Mouse (Mus musculus) heart, embryonic 12.5 days (tissue): Measurements from ENCODE around the gene 2410004B18Rik. TPM values are rescaled to one million over a fixed set of nuclear protein-coding genes. Genes with fewer than 3 reads are reported as not detected.

Source experiments
- ATAC-seq: fragments of 200-750 bp; cut with Nextera tagmentation; 2 replicates; pipeline ENCODE4 v1.8.0; 2017; ENCODE audit warnings: moderate TSS enrichment, moderate library complexity; ENCODE audit not compliant: insufficient number of reproducible peaks, low FRiP score
- H3K27ac ChIP-seq: fragments of 300-500 bp; sonication (generic); 2 replicates; pipeline ENCODE4 v1.5.1; 2016; ENCODE audit warnings: mild to moderate bottlenecking, moderate library complexity; ENCODE audit not compliant: poor library complexity, severe bottlenecking
- H3K27me3 ChIP-seq: fragments of 300-500 bp; sonication (generic); replicated peaks from 2 replicates; pipeline ENCODE4 v1.6.1; 2016; ENCODE audit warnings: mild to moderate bottlenecking, moderate library complexity
- H3K36me3 ChIP-seq: fragments of 300-500 bp; sonication (generic); 2 replicates; pipeline ENCODE4 v1.6.1; 2016; ENCODE audit warnings: mild to moderate bottlenecking, moderate library complexity
- H3K4me1 ChIP-seq: fragments of 300-500 bp; sonication (generic); replicated peaks from 2 replicates; pipeline ENCODE4 v1.6.1; 2016; ENCODE audit warnings: mild to moderate bottlenecking
- H3K4me2 ChIP-seq: fragments of 300-500 bp; sonication (generic); 2 replicates; pipeline ENCODE4 v1.6.1; 2016; ENCODE audit warnings: mild to moderate bottlenecking, moderate library complexity
- H3K4me3 ChIP-seq: fragments of 300-500 bp; sonication (generic); 2 replicates; pipeline ENCODE4 v1.5.1; 2016; ENCODE audit warnings: mild to moderate bottlenecking
- H3K9ac ChIP-seq: fragments of 300-500 bp; sonication (generic); 2 replicates; pipeline ENCODE4 v1.6.1; 2016; ENCODE audit warnings: mild to moderate bottlenecking, moderate library complexity
- H3K9me3 ChIP-seq: fragments of 300-500 bp; sonication (generic); replicated peaks from 2 replicates; pipeline ENCODE4 v1.6.1; 2016; ENCODE audit warnings: mild to moderate bottlenecking, moderate library complexity
- WGBS: fragments of 180-500 bp; shearing (Covaris S2); methylation state at CpG from one replicate; pipeline ENCODE4 v1.1.7; 2016; 5-methylcytosine and 5-hydroxymethylcytosine counted together
- polyA plus RNA-seq: library from polyadenylated mRNA; unstranded; fragments of >200 nt; fragmentation: Nextera tagmentation; extraction: Ambion mirVana; gene quantifications from 2 replicates; pipeline ENCODE4 v1.2.1, GENCODE M21; 2016

Gene 2410004B18Rik
- polyA plus RNA-seq, 1 experiment from 2014 or later = 46.6 TPM

GRCm38 (mm10) chr3:145933845-145934244 lies 4.0 kb upstream of the 2410004B18Rik start:
- no peaks in the 10 kb centered on the region for H3K9me3 ChIP-seq
- no peak overlapping the region for H3K4me2 ChIP-seq
- ATAC-seq = no peak
- H3K4me3 ChIP-seq = no peak overlapping the region
- WGBS = 70% methylated on average over 9 of the region's 9 CpGs
- H3K4me1 ChIP-seq = peaks cover 6% of the 10 kb centered on the region
- no peak overlapping the region for H3K27ac ChIP-seq
- no peaks in the 10 kb centered on the region for H3K27me3 ChIP-seq
- no peak overlapping the region for H3K9ac ChIP-seq
- H3K36me3 ChIP-seq = peaks cover 41% of the 10 kb centered on the region

DNA sequence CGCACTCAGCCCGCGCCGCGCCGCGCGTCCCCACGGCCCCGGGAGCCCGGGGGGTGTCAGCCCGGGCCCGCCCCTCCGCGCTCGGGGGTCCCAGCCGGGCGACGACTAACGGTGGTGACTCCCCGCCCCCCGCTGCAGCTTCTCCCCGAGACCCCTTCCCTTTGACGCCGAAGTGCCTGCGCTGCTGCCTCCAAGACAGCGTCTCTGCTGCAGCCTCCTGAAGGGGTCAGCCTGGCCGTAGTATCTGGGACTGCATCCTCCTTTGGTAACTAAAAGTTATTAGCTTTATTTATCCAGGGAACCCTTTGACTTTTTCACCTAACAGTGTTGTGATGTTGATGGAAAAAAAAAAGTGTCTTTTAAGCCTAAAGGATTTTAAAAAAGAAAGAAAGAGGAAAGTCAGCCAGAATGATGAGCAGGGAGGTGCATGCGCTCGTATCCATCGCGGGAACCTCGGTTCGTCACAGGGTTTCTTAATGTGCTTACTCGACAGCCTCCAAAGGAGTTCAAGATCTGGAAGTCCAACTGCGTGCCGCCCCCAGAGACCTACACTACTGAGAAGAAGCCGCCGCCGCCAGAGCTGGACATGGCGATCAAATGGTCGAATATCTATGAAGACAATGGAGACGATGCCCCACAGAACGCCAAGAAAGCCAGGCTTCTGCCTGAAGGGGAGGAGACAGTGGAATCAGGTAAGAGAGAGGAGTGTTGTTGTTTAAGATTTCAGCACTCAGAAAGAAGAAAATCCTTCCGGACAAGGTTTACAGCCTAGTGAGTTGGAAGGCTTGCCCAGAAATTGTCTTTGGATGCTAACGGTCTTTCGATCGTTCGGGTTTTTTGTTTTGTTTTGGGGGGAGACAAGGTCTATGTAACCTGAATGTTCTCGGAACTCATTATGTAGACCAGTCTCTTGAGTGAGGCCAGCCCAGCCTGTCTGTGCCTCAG lies 863 bp downstream of the 2410004B18Rik start:
- Histone ChIP-seq H3K4me2 (peak overlapping the region; percentile 90), H3K4me3 (peak overlapping the region; percentile 98), H3K9me3 (no peaks in the 10 kb centered on the region), H3K4me1 (peaks cover 24% of the 10 kb centered on the region), H3K27ac (peak overlapping the region; percentile 62), H3K27me3 (no peaks in the 10 kb centered on the region), H3K9ac (peak overlapping the region; percentile 96), H3K36me3 (peaks cover 34% of the 10 kb centered on the region)
- peak; percentile 20 for ATAC-seq
- WGBS = 17% methylated on average over 49 of the region's 50 CpGs

DNA sequence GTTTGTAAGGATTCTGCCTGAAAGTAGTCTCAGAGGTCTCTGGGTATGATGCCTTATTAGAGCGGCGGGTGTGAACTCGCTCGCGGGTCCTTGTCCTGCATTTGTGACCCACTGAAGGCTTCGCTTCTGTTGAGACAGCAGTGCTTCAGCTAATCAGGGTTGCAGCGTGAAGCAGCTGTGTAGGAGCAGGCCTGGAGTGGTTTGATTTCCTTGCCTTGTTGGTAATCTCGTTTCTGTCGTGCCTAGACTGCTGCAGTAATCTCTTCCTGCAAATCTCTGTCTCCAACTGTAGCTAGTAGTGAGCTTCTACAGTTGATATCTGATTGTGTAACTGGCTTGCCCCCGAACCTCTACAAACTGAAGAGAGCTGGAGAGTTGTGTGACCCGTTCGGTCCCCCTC lies 1.6 kb downstream of the 2410004B18Rik start:
- no peak for ATAC-seq
- H3K4me3 ChIP-seq = peak overlapping the region; percentile 98
- H3K36me3 ChIP-seq = peaks cover 36% of the 10 kb centered on the region
- peaks cover 24% of the 10 kb centered on the region for H3K4me1 ChIP-seq
- peak overlapping the region; percentile 90 for H3K4me2 ChIP-seq
- peak overlapping the region; percentile 96 for H3K9ac ChIP-seq
- no peaks in the 10 kb centered on the region for H3K27me3 ChIP-seq
- no peak overlapping the region for H3K27ac ChIP-seq
- 58% methylated on average over 12 of the region's 12 CpGs for WGBS
- no peaks in the 10 kb centered on the region for H3K9me3 ChIP-seq

GRCm38 (mm10) chr3:145939971-145940370 lies 2.2 kb downstream of the 2410004B18Rik start:
- Histone ChIP-seq H3K9ac (peak overlapping the region; percentile 96), H3K4me2 (no peak overlapping the region), H3K4me3 (no peak overlapping the region), H3K27ac (no peak overlapping the region), H3K9me3 (no peaks in the 10 kb centered on the region), H3K4me1 (peaks cover 24% of the 10 kb centered on the region), H3K27me3 (no peaks in the 10 kb centered on the region), H3K36me3 (peaks cover 38% of the 10 kb centered on the region)
- 78% methylated on average over 4 of the region's 4 CpGs for WGBS
- ATAC-seq = no peak

- ATAC-seq = no peak
- Histone ChIP-seq H3K4me3 (no peak overlapping the region), H3K36me3 (peaks cover 44% of the 10 kb centered on the region), H3K9ac (no peak overlapping the region), H3K27ac (no peak overlapping the region), H3K4me2 (no peak overlapping the region), H3K4me1 (peaks cover 38% of the 10 kb centered on the region), H3K9me3 (no peaks in the 10 kb centered on the region), H3K27me3 (no peaks in the 10 kb centered on the region)
- 1% methylated on average over 3 of the region's 3 CpGs for WGBS
These were observed 4.2 kb downstream of the 2410004B18Rik start for GRCm38 (mm10) chr3:145941971-145942370.

GRCm38 (mm10) chr3:145944348-145944747 lies 6.5 kb downstream of the 2410004B18Rik start:
- Histone ChIP-seq H3K27me3 (no peaks in the 10 kb centered on the region), H3K4me3 (no peak overlapping the region), H3K27ac (no peak overlapping the region), H3K9ac (no peak overlapping the region), H3K36me3 (peaks cover 41% of the 10 kb centered on the region), H3K4me1 (peaks cover 34% of the 10 kb centered on the region), H3K4me2 (no peak overlapping the region), H3K9me3 (no peaks in the 10 kb centered on the region)
- 77% methylated on average over 7 of the region's 7 CpGs for WGBS
- no peak for ATAC-seq

DNA sequence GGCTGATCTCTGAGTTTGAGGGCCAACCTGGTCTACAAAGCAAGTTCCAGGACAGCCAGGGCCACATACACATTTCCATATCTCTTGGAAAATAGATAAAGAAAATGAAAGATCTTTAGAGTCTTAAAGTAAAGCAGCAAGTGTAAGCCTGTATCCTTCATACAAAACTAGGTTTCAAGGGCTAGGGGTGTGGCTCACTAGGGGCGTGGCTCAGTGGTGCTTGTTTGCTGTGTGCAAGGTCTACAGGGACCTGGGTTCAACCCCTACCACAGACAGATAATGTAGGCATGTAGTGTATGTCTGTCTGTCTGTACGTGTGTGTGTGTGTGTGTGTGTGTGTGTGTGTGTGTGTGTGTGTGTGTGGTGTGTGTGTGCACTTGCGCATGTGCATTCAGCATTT lies 8.1 kb downstream of the 2410004B18Rik start:
- Histone ChIP-seq H3K4me1 (peaks cover 33% of the 10 kb centered on the region), H3K9ac (no peak overlapping the region), H3K36me3 (peaks cover 32% of the 10 kb centered on the region), H3K27ac (peak overlapping the region; percentile 92; the same call in 1 of the 2 replicates), H3K4me3 (no peak overlapping the region), H3K27me3 (no peaks in the 10 kb centered on the region), H3K4me2 (no peak overlapping the region), H3K9me3 (no peaks in the 10 kb centered on the region)
- 82% methylated on average over 3 of the region's 3 CpGs for WGBS
- ATAC-seq = no peak

DNA sequence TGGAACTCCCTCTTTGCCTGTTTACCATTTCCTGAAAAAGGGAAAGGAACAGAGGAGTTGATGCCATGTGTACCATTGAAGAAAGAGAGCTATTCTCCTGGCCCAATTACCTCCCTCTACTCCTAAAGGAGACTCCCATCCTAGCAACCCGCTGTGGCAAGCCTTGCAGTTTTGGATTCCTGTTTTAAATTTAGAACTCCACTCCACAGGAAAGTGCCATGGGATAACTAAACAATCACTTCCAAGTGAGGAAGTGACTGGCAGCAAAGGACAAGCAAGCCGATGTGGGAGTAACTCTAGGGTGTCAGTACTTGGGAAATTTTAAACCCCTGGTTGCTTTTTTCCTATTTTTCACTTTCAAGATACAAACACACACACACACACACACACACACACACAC lies 8.8 kb downstream of the 2410004B18Rik start:
- ATAC-seq = no peak
- 23% methylated on average over 2 of the region's 2 CpGs for WGBS
- peak overlapping the region; percentile 18; the same call in 1 of the 2 replicates for H3K4me2 ChIP-seq

GRCm38 (mm10) chr3:145947539-145948204 lies 9.9 kb downstream of the 2410004B18Rik start:
- 47% methylated on average over 6 of the region's 6 CpGs for WGBS
- no peak overlapping the region for H3K9ac ChIP-seq
- no peaks in the 10 kb centered on the region for H3K27me3 ChIP-seq
- H3K4me2 ChIP-seq = no peak overlapping the region
- ATAC-seq = no peak
- peaks cover 27% of the 10 kb centered on the region for H3K36me3 ChIP-seq
- H3K4me3 ChIP-seq = no peak overlapping the region
- H3K27ac ChIP-seq = 0 out of 2 replicates have a peak overlapping the region, but pooled peaks have one; percentile 92
- peaks cover 40% of the 10 kb centered on the region for H3K4me1 ChIP-seq
- no peaks in the 10 kb centered on the region for H3K9me3 ChIP-seq

More for the DNA sequence above, 8.8 kb downstream of the 2410004B18Rik start:
- peaks cover 33% of the 10 kb centered on the region for H3K4me1 ChIP-seq
- no peaks in the 10 kb centered on the region for H3K27me3 ChIP-seq
- H3K36me3 ChIP-seq = peaks cover 27% of the 10 kb centered on the region
- H3K4me3 ChIP-seq = no peak overlapping the region
- H3K9me3 ChIP-seq = no peaks in the 10 kb centered on the region
- H3K9ac ChIP-seq = peak overlapping the region; percentile 33
- peak overlapping the region; percentile 92 for H3K27ac ChIP-seq

GRCm38 (mm10) chr3:145950034-145950814 lies 12.4 kb downstream of the 2410004B18Rik start:
- H3K9me3 ChIP-seq = no peaks in the 10 kb centered on the region
- peak overlapping the region; percentile 34 for H3K9ac ChIP-seq
- H3K36me3 ChIP-seq = peaks cover 4% of the 10 kb centered on the region
- no peaks in the 10 kb centered on the region for H3K27me3 ChIP-seq
- ATAC-seq = peak; percentile 73
- H3K4me1 ChIP-seq = peaks cover 50% of the 10 kb centered on the region
- peak overlapping the region; percentile 61 for H3K4me2 ChIP-seq
- H3K27ac ChIP-seq = no peak overlapping the region
- H3K4me3 ChIP-seq = peak overlapping the region; percentile 21
- WGBS = 6% methylated on average over 15 of the region's 15 CpGs
